Mouse (Mus musculus) layer of hippocampus, postnatal 25 days (tissue): Measurements from ENCODE around the gene Jchain. TPM values are rescaled to one million over a fixed set of nuclear protein-coding genes. Genes with fewer than 3 reads are reported as not detected.

Experiments
- DNase-seq, 2 experiments: peaks; one replicate each; pipeline ENCODE4 v3.0.0; 2022; ENCODE audit warnings: mixed read lengths in 2 of 2, low spot score in 1 of 2; ENCODE audit errors: extremely low spot score in 1 of 2
- total RNA-seq, 2 experiments: library from RNA; stranded (reverse); gene quantifications; 2 replicates each; pipeline ENCODE4 v1.2.3; 2021

The Jchain gene
- total RNA-seq, 2 experiments from 2014 or later = 0.26 TPM; not detected in 1

- no peak for DNase-seq
Observed at GRCm38 (mm10) chr5:88534697-88535096, 7.0 kb upstream of the Jchain start.

GRCm38 (mm10) chr5:88530908-88531307 is 3.2 kb upstream of the Jchain start:
- no peak for DNase-seq

GRCm38 (mm10) chr5:88519232-88519631 is 8.5 kb downstream of the Jchain start:
- peak in 1 of 2 experiments; percentile 31 for DNase-seq

- DNase-seq = no peak
Observed at GRCm38 (mm10) chr5:88508990-88509389, 18.7 kb downstream of the Jchain start.

- DNase-seq = no peak
Observed at GRCm38 (mm10) chr5:88508555-88508954, 19.1 kb downstream of the Jchain start.

GRCm38 (mm10) chr5:88499781-88500180 is 27.9 kb downstream of the Jchain start:
- no peak for DNase-seq

- no peak for DNase-seq
Observed at GRCm38 (mm10) chr5:88491111-88491510, 36.6 kb downstream of the Jchain start.

- DNase-seq = no peak
Observed at GRCm38 (mm10) chr5:88489004-88489403, 38.7 kb downstream of the Jchain start.

- no peak for DNase-seq
Observed at GRCm38 (mm10) chr5:88487675-88488074, 40.0 kb downstream of the Jchain start, which contains the start of gene Enam. Gene Enam (plus strand): TSS chr5:88487975.

Other genes with a start within 250 kb of the Jchain start
- not detected for gene Prol1, start 210.6 kb downstream of the Jchain start, total RNA-seq
- not detected for gene Amtn, start 151.8 kb downstream of the Jchain start, total RNA-seq
- not detected for gene Ambn, start 71.9 kb downstream of the Jchain start, total RNA-seq
- not detected for gene Enam, start 39.9 kb downstream of the Jchain start, total RNA-seq
- 10 to 100 TPM; 24.8 to 26.3 TPM for gene Utp3, start 26.6 kb upstream of the Jchain start, total RNA-seq
- 100 to 1,000 TPM; 158 to 162 TPM for gene Rufy3, start 37.1 kb upstream of the Jchain start, total RNA-seq
- gene Grsf1, start 148.3 kb upstream of the Jchain start, total RNA-seq = 10 to 100 TPM; 94.2 to 98.6 TPM
- 10 to 100 TPM; 27.0 to 34.1 TPM for gene Mob1b, start 193.0 kb upstream of the Jchain start, total RNA-seq
- 10 to 100 TPM; 13.7 to 13.8 TPM for gene Dck, start 237.1 kb upstream of the Jchain start, total RNA-seq